Mouse (Mus musculus) embryonic facial prominence, embryonic 10.5 days (tissue): ENCODE data around the gene Magi1. TPM values are rescaled to one million over a fixed set of nuclear protein-coding genes. Genes with fewer than 3 reads are reported as not detected.

Experiments used
- DNase-seq: peaks from one replicate; pipeline ENCODE4 v3.0.0-alpha.2; 2017; ENCODE audit warnings: low spot score
- H3K27ac ChIP-seq: fragments of 300-500 bp; sonication (generic); replicated peaks from 2 replicates; pipeline ENCODE4 v1.5.1; 2016; ENCODE audit warnings: mild to moderate bottlenecking
- H3K27me3 ChIP-seq: fragments of 300-500 bp; sonication (generic); replicated peaks from 2 replicates; pipeline ENCODE4 v1.6.1; 2016; ENCODE audit warnings: low read depth, mild to moderate bottlenecking; ENCODE audit not compliant: poor library complexity, severe bottlenecking
- H3K36me3 ChIP-seq: fragments of 300-500 bp; sonication (generic); replicated peaks from 2 replicates; pipeline ENCODE4 v1.6.1; 2016; ENCODE audit warnings: mild to moderate bottlenecking, moderate library complexity
- H3K4me1 ChIP-seq: fragments of 300-500 bp; sonication (generic); 2 replicates; pipeline ENCODE4 v1.6.1; 2016
- H3K4me3 ChIP-seq: fragments of 300-500 bp; sonication (generic); 2 replicates; pipeline ENCODE4 v1.5.1; 2016; ENCODE audit warnings: mild to moderate bottlenecking, moderate library complexity
- H3K9me3 ChIP-seq: fragments of 300-500 bp; sonication (generic); 2 replicates; pipeline ENCODE4 v1.6.1; 2016; ENCODE audit warnings: mild to moderate bottlenecking
- WGBS: fragments of 180-500 bp; shearing (Covaris S2); methylation state at CpG from one replicate; pipeline ENCODE4 v1.1.7; 2016; 5-methylcytosine and 5-hydroxymethylcytosine counted together
- polyA plus RNA-seq: library from polyadenylated mRNA; unstranded; fragments of >200 nt; fragmentation: Nextera tagmentation; extraction: Ambion mirVana; gene quantifications from 2 replicates; pipeline ENCODE4 v1.2.1, GENCODE M21; 2016

Gene Magi1
- polyA plus RNA-seq, 1 experiment from 2014 or later, result 16.1 TPM

GRCm38 (mm10) chr6:94281606-94282280 is 2.0 kb downstream of the Magi1 start:
- Histone ChIP-seq H3K27me3 (no peaks in the 10 kb centered on the region), H3K36me3 (no peaks in the 10 kb centered on the region), H3K4me3 (peak overlapping the region; percentile 85), H3K27ac (peak overlapping the region; percentile 98), H3K4me1 (peaks cover 49% of the 10 kb centered on the region), H3K9me3 (no peaks in the 10 kb centered on the region)
- peak; percentile 48 for DNase-seq
- 5% methylated on average over 17 of the region's 17 CpGs for WGBS

GRCm38 (mm10) chr6:94273941-94274340 is 9.8 kb downstream of the Magi1 start:
- no peaks in the 10 kb centered on the region for H3K27me3 ChIP-seq
- DNase-seq, result no peak
- no peaks in the 10 kb centered on the region for H3K36me3 ChIP-seq
- H3K27ac ChIP-seq, result no peak overlapping the region
- no peaks in the 10 kb centered on the region for H3K9me3 ChIP-seq
- WGBS, result 92% methylated on average over 3 of the region's 3 CpGs
- H3K4me1 ChIP-seq, result peaks cover 24% of the 10 kb centered on the region
- no peak overlapping the region for H3K4me3 ChIP-seq

GRCm38 (mm10) chr6:94270001-94270400 is 13.7 kb downstream of the Magi1 start:
- Histone ChIP-seq H3K36me3 (no peaks in the 10 kb centered on the region), H3K27ac (no peak overlapping the region), H3K9me3 (no peaks in the 10 kb centered on the region), H3K27me3 (no peaks in the 10 kb centered on the region), H3K4me1 (peaks cover 46% of the 10 kb centered on the region), H3K4me3 (no peak overlapping the region)
- WGBS, result 90% methylated on average over 5 of the region's 5 CpGs
- no peak for DNase-seq

- no peak for DNase-seq
- no peaks in the 10 kb centered on the region for H3K27me3 ChIP-seq
- peaks cover 53% of the 10 kb centered on the region for H3K4me1 ChIP-seq
- H3K27ac ChIP-seq, result 0 out of 2 replicates have a peak overlapping the region, but pooled peaks have one; percentile 4
- WGBS, result 88% methylated on average over 4 of the region's 4 CpGs
- H3K4me3 ChIP-seq, result no peak overlapping the region
- H3K36me3 ChIP-seq, result no peaks in the 10 kb centered on the region
- H3K9me3 ChIP-seq, result no peaks in the 10 kb centered on the region
Measured at GRCm38 (mm10) chr6:94269174-94269573, 14.5 kb downstream of the Magi1 start.

GRCm38 (mm10) chr6:94265244-94265935 is 18.3 kb downstream of the Magi1 start:
- Histone ChIP-seq H3K27ac (no peak overlapping the region), H3K27me3 (no peaks in the 10 kb centered on the region), H3K9me3 (no peaks in the 10 kb centered on the region), H3K36me3 (no peaks in the 10 kb centered on the region), H3K4me1 (peaks cover 47% of the 10 kb centered on the region), H3K4me3 (no peak overlapping the region)
- no peak for DNase-seq
- WGBS, result 68% methylated on average over 3 of the region's 3 CpGs

- WGBS, result 74% methylated on average over 7 of the region's 7 CpGs
- Histone ChIP-seq H3K27me3 (no peaks in the 10 kb centered on the region), H3K27ac (no peak overlapping the region), H3K36me3 (no peaks in the 10 kb centered on the region), H3K4me3 (no peak overlapping the region), H3K9me3 (no peaks in the 10 kb centered on the region), H3K4me1 (peaks cover 46% of the 10 kb centered on the region)
- no peak for DNase-seq
Measured at GRCm38 (mm10) chr6:94264183-94264941, 19.4 kb downstream of the Magi1 start.

- 92% methylated on average over 5 of the region's 5 CpGs for WGBS
- no peak for DNase-seq
- H3K27me3 ChIP-seq, result no peaks in the 10 kb centered on the region
- no peaks in the 10 kb centered on the region for H3K9me3 ChIP-seq
- H3K27ac ChIP-seq, result no peak overlapping the region
- peaks cover 40% of the 10 kb centered on the region for H3K4me1 ChIP-seq
- no peak overlapping the region for H3K4me3 ChIP-seq
- H3K36me3 ChIP-seq, result no peaks in the 10 kb centered on the region
Measured at GRCm38 (mm10) chr6:94260831-94261230, 22.9 kb downstream of the Magi1 start.

- no peaks in the 10 kb centered on the region for H3K9me3 ChIP-seq
- WGBS, result 96% methylated on average over 2 of the region's 2 CpGs
- no peak for DNase-seq
- H3K27ac ChIP-seq, result no peak overlapping the region
- H3K4me1 ChIP-seq, result peaks cover 39% of the 10 kb centered on the region
- no peak overlapping the region for H3K4me3 ChIP-seq
- H3K36me3 ChIP-seq, result no peaks in the 10 kb centered on the region
- H3K27me3 ChIP-seq, result no peaks in the 10 kb centered on the region
Measured at GRCm38 (mm10) chr6:94259981-94260380, 23.7 kb downstream of the Magi1 start.

- Histone ChIP-seq H3K27ac (no peak overlapping the region), H3K27me3 (no peaks in the 10 kb centered on the region), H3K36me3 (no peaks in the 10 kb centered on the region), H3K9me3 (no peaks in the 10 kb centered on the region), H3K4me1 (peaks cover 43% of the 10 kb centered on the region), H3K4me3 (no peak overlapping the region)
- 66% methylated on average over 3 of the region's 3 CpGs for WGBS
- DNase-seq, result no peak
Measured at GRCm38 (mm10) chr6:94257831-94258173, 25.9 kb downstream of the Magi1 start.

GRCm38 (mm10) chr6:94256982-94257830 is 26.5 kb downstream of the Magi1 start:
- no peak for DNase-seq
- H3K27me3 ChIP-seq, result no peaks in the 10 kb centered on the region
- WGBS, result 77% methylated on average over 12 of the region's 12 CpGs
- H3K36me3 ChIP-seq, result no peaks in the 10 kb centered on the region
- H3K9me3 ChIP-seq, result no peaks in the 10 kb centered on the region
- H3K4me3 ChIP-seq, result no peak overlapping the region
- no peak overlapping the region for H3K27ac ChIP-seq
- peaks cover 43% of the 10 kb centered on the region for H3K4me1 ChIP-seq

- Histone ChIP-seq H3K4me1 (peaks cover 69% of the 10 kb centered on the region), H3K36me3 (no peaks in the 10 kb centered on the region), H3K9me3 (no peaks in the 10 kb centered on the region), H3K4me3 (no peak overlapping the region), H3K27me3 (no peaks in the 10 kb centered on the region), H3K27ac (peak overlapping the region; percentile 54; the same call in 1 of the 2 replicates)
- 75% methylated on average over 8 of the region's 8 CpGs for WGBS
- DNase-seq, result no peak
Measured at GRCm38 (mm10) chr6:94253943-94254342, 29.8 kb downstream of the Magi1 start.

- Histone ChIP-seq H3K27me3 (no peaks in the 10 kb centered on the region), H3K4me3 (no peak overlapping the region), H3K27ac (no peak overlapping the region), H3K9me3 (no peaks in the 10 kb centered on the region), H3K36me3 (no peaks in the 10 kb centered on the region), H3K4me1 (peaks cover 51% of the 10 kb centered on the region)
- no peak for DNase-seq
- WGBS, result 72% methylated on average over 8 of the region's 8 CpGs
Measured at GRCm38 (mm10) chr6:94251358-94251945, 32.3 kb downstream of the Magi1 start.
